Mouse (Mus musculus) heart, postnatal 0 days (tissue): ENCODE measurements around the gene Cnot6. TPM values are rescaled to one million over a fixed set of nuclear protein-coding genes. Genes with fewer than 3 reads are reported as not detected.

Experiments used
- ATAC-seq: fragments of 200-750 bp; cut with Nextera tagmentation; 2 replicates; pipeline ENCODE4 v1.8.0; 2017; ENCODE audit warnings: low read depth, moderate number of reproducible peaks, moderate library complexity; ENCODE audit not compliant: insufficient read depth
- DNase-seq: peaks from one replicate; pipeline ENCODE4 v3.0.0-alpha.2; 2016; ENCODE audit warnings: low spot score
- H3K27ac ChIP-seq: fragments of 300-500 bp; sonication (generic); 2 replicates; pipeline ENCODE4 v1.5.1; 2014; ENCODE audit warnings: low read depth, mild to moderate bottlenecking
- H3K27me3 ChIP-seq: fragments of 300-500 bp; sonication (generic); 2 replicates; pipeline ENCODE4 v1.6.1; 2014; ENCODE audit warnings: low read length, mixed read lengths; ENCODE audit not compliant: control insufficient read depth, insufficient read depth
- H3K36me3 ChIP-seq: fragments of 300-500 bp; sonication (generic); replicated peaks from 2 replicates; pipeline ENCODE4 v1.6.1; 2014; ENCODE audit warnings: low read length, mixed read lengths; ENCODE audit not compliant: control insufficient read depth, insufficient read depth
- H3K4me1 ChIP-seq: fragments of 300-500 bp; sonication (generic); 2 replicates; pipeline ENCODE4 v1.6.1; 2014; ENCODE audit warnings: antibody characterized with exemption; ENCODE audit not compliant: control insufficient read depth, insufficient read depth
- H3K4me2 ChIP-seq: fragments of 300-500 bp; sonication (generic); 2 replicates; pipeline ENCODE4 v1.6.1; 2014; ENCODE audit warnings: low read depth, mild to moderate bottlenecking, low read length, moderate library complexity
- H3K4me3 ChIP-seq: fragments of 300-500 bp; sonication (generic); 2 replicates; pipeline ENCODE4 v1.5.1; 2014; ENCODE audit warnings: low read depth, low read length
- H3K9ac ChIP-seq: fragments of 300-500 bp; sonication (generic); replicated peaks from 2 replicates; pipeline ENCODE4 v1.6.1; 2014; ENCODE audit warnings: low read depth, low read length, mixed read lengths
- H3K9me3 ChIP-seq: fragments of 300-500 bp; sonication (generic); replicated peaks from 2 replicates; pipeline ENCODE4 v1.6.1; 2016; ENCODE audit warnings: low read length; ENCODE audit not compliant: control insufficient read depth
- CTCF ChIP-seq: IDR thresholded peaks from 2 replicates; pipeline ENCODE4 v1.5.1; 2016; ENCODE audit warnings: antibody characterized with exemption, control low read depth, low read depth
- EP300 ChIP-seq: IDR thresholded peaks from 2 replicates; pipeline ENCODE4 v1.6.1; 2016; ENCODE audit warnings: antibody characterized with exemption, low read depth
- WGBS: fragments of 180-500 bp; shearing (Covaris S2); extraction: QIAGEN DNeasy Blood & Tissue Kit; methylation state at CpG from one replicate; pipeline ENCODE4 v1.1.7; 2014; 5-methylcytosine and 5-hydroxymethylcytosine counted together
- polyA plus RNA-seq: library from polyadenylated mRNA; unstranded; fragments of >200 nt; fragmentation: Nextera tagmentation; extraction: Ambion mirVana; gene quantifications from 2 replicates; pipeline ENCODE4 v1.2.1, GENCODE M21; 2015
- total RNA-seq: library from RNA; depleted of rRNA; stranded (reverse); fragments of >200 nt; gene quantifications from 2 replicates; pipeline ENCODE4 v1.2.3, GENCODE M21; 2014; ENCODE audit warnings: low replicate concordance

Gene Cnot6
- total and polyA plus RNA-seq, 2 experiments from 2014 or later, result 19.6 to 21.4 TPM

GRCm38 (mm10) chr11:49673433-49673832, 39.1 kb downstream of the Cnot6 start:
- H3K36me3 ChIP-seq, result peaks cover 66% of the 10 kb centered on the region
- WGBS, result 75% methylated on average over 3 of the region's 3 CpGs
- H3K9me3 ChIP-seq, result no peaks in the 10 kb centered on the region
- no peaks in the 10 kb centered on the region for H3K27me3 ChIP-seq
- H3K4me1 ChIP-seq, result no peaks in the 10 kb centered on the region
- H3K27ac ChIP-seq, result no peak overlapping the region
- no peak overlapping the region for H3K9ac ChIP-seq
- TF ChIP-seq EP300 (no peak), CTCF (peak; percentile 15; the same call in 1 of the 2 replicates)
- H3K4me3 ChIP-seq, result no peak overlapping the region
- no peak for ATAC-seq
- H3K4me2 ChIP-seq, result no peak overlapping the region
- DNase-seq, result no peak

GRCm38 (mm10) chr11:49665462-49665861, 47.1 kb downstream of the Cnot6 start:
- H3K4me3 ChIP-seq, result no peak overlapping the region
- DNase-seq (no peak), ATAC-seq (no peak)
- H3K9ac ChIP-seq, result no peak overlapping the region
- H3K27ac ChIP-seq, result no peak overlapping the region; the same call in 1 of the 2 replicates
- H3K9me3 ChIP-seq, result no peaks in the 10 kb centered on the region
- TF ChIP-seq EP300, result no peak
- TF ChIP-seq CTCF, result no peak
- no peak overlapping the region for H3K4me2 ChIP-seq
- WGBS, result 58% methylated on average over 4 of the region's 4 CpGs
- H3K27me3 ChIP-seq, result no peaks in the 10 kb centered on the region
- H3K4me1 ChIP-seq, result no peaks in the 10 kb centered on the region
- peaks cover 17% of the 10 kb centered on the region; the same call in 1 of the 2 replicates for H3K36me3 ChIP-seq

GRCm38 (mm10) chr11:49664262-49665140, 48.0 kb downstream of the Cnot6 start:
- no peak for DNase-seq
- 72% methylated on average over 12 of the region's 12 CpGs for WGBS
- no peak for TF ChIP-seq EP300
- no peak for TF ChIP-seq CTCF
- no peak overlapping the region for H3K27ac ChIP-seq
- no peaks in the 10 kb centered on the region for H3K4me1 ChIP-seq
- no peaks in the 10 kb centered on the region for H3K9me3 ChIP-seq
- H3K27me3 ChIP-seq, result no peaks in the 10 kb centered on the region
- H3K9ac ChIP-seq, result no peak overlapping the region
- H3K4me2 ChIP-seq, result no peak overlapping the region
- peaks cover 8% of the 10 kb centered on the region; the same call in 1 of the 2 replicates for H3K36me3 ChIP-seq
- no peak for ATAC-seq
- H3K4me3 ChIP-seq, result no peak overlapping the region

GRCm38 (mm10) chr11:49663310-49663709, 49.2 kb downstream of the Cnot6 start, which contains the start of gene Scgb3a1:
Gene Scgb3a1, plus strand, starts transcription at chr11:49663610.
- WGBS, result 72% methylated on average over 5 of the region's 5 CpGs
- H3K27me3 ChIP-seq, result no peaks in the 10 kb centered on the region
- H3K27ac ChIP-seq, result no peak within 1 kb of the TSS
- H3K4me1 ChIP-seq, result peaks cover 8% of the 10 kb centered on the region
- DNase-seq (no peak), ATAC-seq (no peak)
- H3K4me2 ChIP-seq, result no peak within 1 kb of the TSS
- no peak within 1 kb of the TSS for H3K9ac ChIP-seq
- H3K9me3 ChIP-seq, result no peaks in the 10 kb centered on the region
- TF ChIP-seq CTCF (no peak), EP300 (no peak)
- no peak within 1 kb of the TSS for H3K4me3 ChIP-seq
- H3K36me3 ChIP-seq, result 0 out of 2 replicates have a peak, but pooled peaks cover under 1% of the 10 kb centered on the region

- Histone ChIP-seq H3K9ac (no peak overlapping the region), H3K4me2 (no peak overlapping the region), H3K27ac (no peak overlapping the region), H3K36me3 (no peaks in the 10 kb centered on the region), H3K4me1 (peaks cover 17% of the 10 kb centered on the region), H3K9me3 (no peaks in the 10 kb centered on the region), H3K27me3 (no peaks in the 10 kb centered on the region), H3K4me3 (no peak overlapping the region)
- ATAC-seq (no peak), DNase-seq (no peak)
- whole genome bisulfite sequencing, result 56% methylated on average over 15 of the region's 15 CpGs
- TF ChIP-seq EP300, result no peak
- no peak for TF ChIP-seq CTCF
These were observed 50.2 kb downstream of the Cnot6 start for GRCm38 (mm10) chr11:49662292-49662780.
